Mouse (Mus musculus) heart, embryonic 12.5 days (tissue): ENCODE results near the gene Hoxa3. TPM values are rescaled to one million over a fixed set of nuclear protein-coding genes. Genes with fewer than 3 reads are reported as not detected.

Experiments used
- ATAC-seq: fragments of 200-750 bp; cut with Nextera tagmentation; 2 replicates; pipeline ENCODE4 v1.8.0; 2017; ENCODE audit warnings: moderate TSS enrichment, moderate library complexity; ENCODE audit not compliant: insufficient number of reproducible peaks, low FRiP score
- H3K27ac ChIP-seq: fragments of 300-500 bp; sonication (generic); 2 replicates; pipeline ENCODE4 v1.5.1; 2016; ENCODE audit warnings: mild to moderate bottlenecking, moderate library complexity; ENCODE audit not compliant: poor library complexity, severe bottlenecking
- H3K27me3 ChIP-seq: fragments of 300-500 bp; sonication (generic); replicated peaks from 2 replicates; pipeline ENCODE4 v1.6.1; 2016; ENCODE audit warnings: mild to moderate bottlenecking, moderate library complexity
- H3K36me3 ChIP-seq: fragments of 300-500 bp; sonication (generic); 2 replicates; pipeline ENCODE4 v1.6.1; 2016; ENCODE audit warnings: mild to moderate bottlenecking, moderate library complexity
- H3K4me1 ChIP-seq: fragments of 300-500 bp; sonication (generic); replicated peaks from 2 replicates; pipeline ENCODE4 v1.6.1; 2016; ENCODE audit warnings: mild to moderate bottlenecking
- H3K4me2 ChIP-seq: fragments of 300-500 bp; sonication (generic); 2 replicates; pipeline ENCODE4 v1.6.1; 2016; ENCODE audit warnings: mild to moderate bottlenecking, moderate library complexity
- H3K4me3 ChIP-seq: fragments of 300-500 bp; sonication (generic); 2 replicates; pipeline ENCODE4 v1.5.1; 2016; ENCODE audit warnings: mild to moderate bottlenecking
- H3K9ac ChIP-seq: fragments of 300-500 bp; sonication (generic); 2 replicates; pipeline ENCODE4 v1.6.1; 2016; ENCODE audit warnings: mild to moderate bottlenecking, moderate library complexity
- H3K9me3 ChIP-seq: fragments of 300-500 bp; sonication (generic); replicated peaks from 2 replicates; pipeline ENCODE4 v1.6.1; 2016; ENCODE audit warnings: mild to moderate bottlenecking, moderate library complexity
- WGBS: fragments of 180-500 bp; shearing (Covaris S2); methylation state at CpG from one replicate; pipeline ENCODE4 v1.1.7; 2016; 5-methylcytosine and 5-hydroxymethylcytosine counted together
- polyA plus RNA-seq: library from polyadenylated mRNA; unstranded; fragments of >200 nt; fragmentation: Nextera tagmentation; extraction: Ambion mirVana; gene quantifications from 2 replicates; pipeline ENCODE4 v1.2.1, GENCODE M21; 2016

Gene Hoxa3
- polyA plus RNA-seq, 1 experiment from 2014 or later = 0.80 TPM

DNA sequence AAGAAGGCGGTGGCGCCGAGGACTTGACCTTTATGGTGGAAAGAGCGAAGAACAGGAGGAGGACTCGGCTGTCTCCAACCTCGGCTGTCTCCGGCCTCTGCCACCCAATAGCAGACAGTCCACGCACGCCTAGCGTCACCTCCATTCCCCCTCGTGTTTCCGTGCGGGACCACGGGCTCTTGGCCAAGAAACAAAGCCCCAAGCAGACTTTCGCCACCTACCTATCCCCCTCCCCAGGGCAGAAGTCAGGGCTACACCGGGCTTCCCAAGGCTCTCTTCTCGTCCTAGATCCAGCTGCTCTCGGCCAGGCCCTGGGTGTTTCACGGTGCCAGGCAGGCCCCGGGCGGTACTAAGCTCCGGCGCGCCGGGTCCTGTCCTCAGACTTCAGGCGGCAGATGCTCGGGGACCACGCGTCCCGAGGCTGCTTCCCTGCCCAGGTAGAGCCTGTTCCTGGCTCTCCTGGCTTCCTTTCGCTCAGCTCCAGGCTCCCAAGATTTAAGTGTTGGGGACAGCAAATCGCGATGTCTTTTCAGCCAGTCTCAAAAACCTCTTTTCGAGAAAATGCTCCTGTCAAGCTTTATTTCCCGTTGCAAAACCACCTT, 39.7 kb upstream of the Hoxa3 start:
- H3K4me1 ChIP-seq = peaks cover 4% of the 10 kb centered on the region; the same call in 1 of the 2 replicates
- no peak overlapping the region for H3K27ac ChIP-seq
- no peak for ATAC-seq
- no peaks in the 10 kb centered on the region for H3K36me3 ChIP-seq
- H3K4me2 ChIP-seq = no peak overlapping the region
- H3K9me3 ChIP-seq = no peaks in the 10 kb centered on the region
- 0 out of 2 replicates have a peak overlapping the region, but pooled peaks have one; percentile 1 for H3K4me3 ChIP-seq
- under 1% methylated on average over 35 of the region's 35 CpGs for WGBS
- H3K9ac ChIP-seq = no peak overlapping the region
- H3K27me3 ChIP-seq = peaks cover 79% of the 10 kb centered on the region

DNA sequence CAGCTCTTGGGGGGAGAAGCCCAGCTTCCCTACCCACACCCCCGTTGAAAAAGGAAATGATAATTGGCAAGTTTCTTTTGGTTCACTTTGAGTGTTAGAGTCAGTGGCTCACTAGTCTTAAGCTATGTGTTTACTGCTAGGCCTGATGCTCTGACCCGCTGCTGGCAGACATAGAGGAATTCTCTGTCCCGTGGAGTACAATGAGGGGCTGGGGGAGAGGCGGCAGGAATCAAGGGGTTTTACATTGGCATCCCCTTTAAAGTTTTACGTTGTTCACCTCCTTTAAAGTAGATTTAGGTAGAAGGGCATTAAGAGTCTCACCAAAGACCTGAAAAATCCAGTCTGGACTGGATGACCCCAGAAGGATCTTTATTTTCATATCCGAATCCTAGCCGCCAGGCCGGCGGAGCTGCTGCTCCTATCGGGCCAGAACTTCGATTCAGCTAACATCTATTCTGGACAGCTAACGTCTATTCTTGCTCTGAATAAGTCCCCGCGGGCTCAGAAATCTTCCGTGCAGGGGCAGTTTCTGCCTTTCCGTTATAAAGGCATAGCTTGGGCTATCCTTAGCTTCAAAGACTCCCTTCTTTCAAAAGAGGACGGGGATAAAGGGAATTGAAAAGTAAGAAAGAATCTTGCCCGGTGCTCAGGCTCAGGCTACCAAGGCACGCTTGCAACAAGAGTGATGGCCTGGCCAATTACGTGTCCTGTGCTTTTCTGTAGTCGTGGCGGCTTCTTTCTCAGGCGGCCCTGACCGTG, 39.1 kb upstream of the Hoxa3 start:
- Histone ChIP-seq H3K36me3 (no peaks in the 10 kb centered on the region), H3K4me1 (peaks cover 4% of the 10 kb centered on the region; the same call in 1 of the 2 replicates), H3K27ac (no peak overlapping the region), H3K4me3 (no peak overlapping the region), H3K4me2 (no peak overlapping the region), H3K9me3 (no peaks in the 10 kb centered on the region), H3K9ac (no peak overlapping the region), H3K27me3 (peaks cover 83% of the 10 kb centered on the region)
- 2% methylated on average over 24 of the region's 24 CpGs for WGBS
- no peak for ATAC-seq

GRCm38 (mm10) chr6:52251177-52251879, 38.2 kb upstream of the Hoxa3 start:
- ATAC-seq = no peak
- H3K4me2 ChIP-seq = no peak overlapping the region
- no peaks in the 10 kb centered on the region for H3K9me3 ChIP-seq
- H3K36me3 ChIP-seq = no peaks in the 10 kb centered on the region
- WGBS = 10% methylated on average over 7 of the region's 7 CpGs
- H3K27me3 ChIP-seq = peaks cover 85% of the 10 kb centered on the region
- no peak overlapping the region for H3K27ac ChIP-seq
- H3K9ac ChIP-seq = no peak overlapping the region
- no peak overlapping the region for H3K4me3 ChIP-seq
- peaks cover 6% of the 10 kb centered on the region; the same call in 1 of the 2 replicates for H3K4me1 ChIP-seq

DNA sequence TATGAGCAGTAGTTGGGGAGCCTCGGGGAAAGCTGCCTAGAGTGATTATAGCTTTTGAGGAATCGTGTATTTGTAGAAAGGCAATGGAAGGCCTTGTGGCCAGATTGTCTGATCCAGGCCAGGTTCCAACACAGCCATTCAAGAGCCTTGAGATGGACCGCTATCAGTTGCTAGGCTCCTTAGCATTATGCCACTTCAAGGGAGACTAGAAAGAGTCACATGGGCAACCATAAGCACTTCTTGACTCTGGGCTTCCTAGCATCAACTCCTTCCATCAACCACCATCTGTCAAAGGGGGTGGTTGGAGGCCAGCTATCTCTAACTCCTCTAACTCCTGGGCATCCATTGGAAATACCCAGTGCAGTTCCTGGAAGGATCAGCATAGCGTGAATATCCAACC, 36.7 kb upstream of the Hoxa3 start:
- Histone ChIP-seq H3K4me3 (no peak overlapping the region), H3K36me3 (no peaks in the 10 kb centered on the region), H3K27me3 (peaks cover 92% of the 10 kb centered on the region), H3K4me1 (peaks cover 11% of the 10 kb centered on the region; the same call in 1 of the 2 replicates), H3K9me3 (no peaks in the 10 kb centered on the region), H3K9ac (no peak overlapping the region), H3K27ac (no peak overlapping the region), H3K4me2 (no peak overlapping the region)
- 1% methylated on average over 4 of the region's 4 CpGs for WGBS
- no peak for ATAC-seq

DNA sequence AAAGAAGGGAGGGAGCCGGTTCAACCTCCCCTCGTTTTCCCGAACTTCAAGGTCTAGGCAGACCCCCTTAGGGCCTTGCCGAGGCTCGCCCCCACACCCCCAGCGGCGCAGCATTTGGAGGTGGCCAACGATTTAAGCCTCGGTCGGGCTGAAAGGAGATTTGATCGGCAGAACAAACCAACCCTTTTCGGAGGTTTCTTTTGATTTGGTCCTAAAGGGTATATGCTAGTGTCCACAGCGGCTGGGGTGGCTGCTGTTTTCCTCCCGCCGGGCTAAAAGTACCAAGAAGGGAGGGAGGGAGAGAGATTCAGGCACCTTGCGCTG, 36.2 kb upstream of the Hoxa3 start:
- Histone ChIP-seq H3K9ac (no peak overlapping the region), H3K4me3 (no peak overlapping the region), H3K27ac (no peak overlapping the region)

DNA sequence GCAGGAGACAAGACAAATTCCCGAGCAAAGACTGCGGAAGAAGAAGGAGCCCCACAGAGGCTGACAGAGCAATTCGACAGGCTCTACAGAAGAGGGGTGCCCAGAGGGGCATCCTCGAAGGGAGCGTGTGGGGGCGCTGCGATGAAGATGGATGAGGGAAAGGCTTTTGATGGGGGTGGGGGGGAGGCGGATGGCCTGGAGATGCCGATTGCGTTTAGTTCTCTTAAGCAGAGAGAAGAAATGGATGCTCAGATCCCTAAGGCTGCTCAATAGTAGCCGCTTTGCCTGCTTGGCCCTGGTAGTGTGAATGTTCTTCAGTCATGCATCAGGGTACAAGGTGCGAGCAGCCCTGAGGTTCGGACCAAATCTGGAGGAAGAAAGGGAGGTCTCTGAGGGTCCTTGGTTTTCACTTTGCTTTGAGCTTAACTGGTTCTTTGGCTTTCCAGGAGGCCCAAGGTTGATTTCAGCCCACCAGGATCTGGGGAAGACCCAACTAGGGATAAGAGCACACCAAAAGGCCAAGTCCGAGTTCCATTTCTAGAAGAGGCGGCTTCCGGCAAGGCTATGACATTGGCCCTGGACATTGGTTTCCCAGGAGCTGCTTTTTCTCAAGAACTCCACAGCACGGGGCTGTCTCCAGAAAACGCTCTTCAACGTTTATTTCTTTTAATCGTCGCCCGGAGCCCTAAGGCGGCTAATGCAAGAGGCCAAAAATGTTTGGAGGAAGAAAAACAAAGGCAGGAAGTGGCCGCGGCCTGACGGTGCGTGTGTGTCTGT, 35.7 kb upstream of the Hoxa3 start:
- Histone ChIP-seq H3K4me1 (peaks cover 12% of the 10 kb centered on the region; the same call in 1 of the 2 replicates), H3K27me3 (peaks cover 95% of the 10 kb centered on the region), H3K9ac (no peak overlapping the region), H3K27ac (no peak overlapping the region), H3K4me2 (no peak overlapping the region; the same call in 1 of the 2 replicates), H3K9me3 (no peaks in the 10 kb centered on the region), H3K36me3 (no peaks in the 10 kb centered on the region), H3K4me3 (no peak overlapping the region)
- ATAC-seq = no peak
- WGBS = under 1% methylated on average over 27 of the region's 27 CpGs

More for the DNA sequence above, 36.2 kb upstream of the Hoxa3 start:
- peaks cover 95% of the 10 kb centered on the region for H3K27me3 ChIP-seq
- H3K4me2 ChIP-seq = no peak overlapping the region; the same call in 1 of the 2 replicates
- H3K9me3 ChIP-seq = no peaks in the 10 kb centered on the region
- H3K36me3 ChIP-seq = no peaks in the 10 kb centered on the region
- H3K4me1 ChIP-seq = peaks cover 12% of the 10 kb centered on the region; the same call in 1 of the 2 replicates
- WGBS = 1% methylated on average over 16 of the region's 16 CpGs
- no peak for ATAC-seq

DNA sequence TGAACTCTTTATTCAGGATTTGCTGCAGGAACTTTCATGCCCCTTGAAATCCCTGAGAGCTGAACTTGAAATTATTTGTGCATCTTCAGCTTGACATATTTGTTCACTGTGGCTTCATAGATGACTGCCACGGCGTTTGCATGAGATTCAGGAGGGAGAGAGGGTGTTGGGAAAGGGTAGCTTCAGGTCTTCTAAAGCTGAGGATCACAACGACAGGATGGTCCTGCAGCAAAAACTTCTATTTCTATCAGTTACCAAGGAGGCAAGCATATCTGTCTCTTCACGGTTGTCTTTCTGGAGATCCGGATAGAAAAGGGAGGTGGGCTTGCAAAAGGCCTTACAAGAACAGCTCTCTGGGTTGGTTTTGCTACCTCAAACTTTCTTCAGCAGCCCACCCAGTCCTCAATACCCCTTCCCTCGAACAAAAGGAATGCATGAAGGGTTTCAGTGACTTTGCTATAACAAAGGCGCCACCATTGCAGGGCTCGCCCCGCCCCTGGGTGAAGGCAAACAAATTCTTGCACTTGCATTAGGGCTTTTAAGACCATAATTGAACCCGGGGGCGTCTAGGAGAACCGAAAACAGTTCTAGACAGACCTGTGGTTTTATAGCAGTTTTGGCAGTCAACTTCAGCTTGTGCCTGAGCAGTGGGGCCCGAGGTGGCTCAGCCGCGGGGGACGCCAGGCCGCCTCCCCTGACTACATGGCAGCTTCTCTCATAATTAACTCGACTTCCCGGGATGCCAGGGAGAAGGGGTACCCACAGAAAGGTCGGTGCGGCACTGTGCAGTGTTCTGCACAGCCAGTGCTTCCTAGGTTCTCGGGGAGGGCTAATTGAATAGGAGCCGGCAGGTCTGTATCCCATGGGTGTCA, 34.9 kb upstream of the Hoxa3 start:
- no peak for ATAC-seq
- no peaks in the 10 kb centered on the region for H3K36me3 ChIP-seq
- 1% methylated on average over 23 of the region's 23 CpGs for WGBS
- no peak overlapping the region for H3K4me2 ChIP-seq
- 0 out of 2 replicates have a peak, but pooled peaks cover 8% of the 10 kb centered on the region for H3K4me1 ChIP-seq
- H3K9ac ChIP-seq = no peak overlapping the region
- no peaks in the 10 kb centered on the region for H3K9me3 ChIP-seq
- peaks cover 96% of the 10 kb centered on the region for H3K27me3 ChIP-seq
- no peak overlapping the region for H3K27ac ChIP-seq
- no peak overlapping the region for H3K4me3 ChIP-seq

GRCm38 (mm10) chr6:52246916-52247315, 33.8 kb upstream of the Hoxa3 start:
- H3K27me3 ChIP-seq = peaks cover 96% of the 10 kb centered on the region
- no peaks in the 10 kb centered on the region for H3K9me3 ChIP-seq
- H3K4me3 ChIP-seq = no peak overlapping the region
- H3K4me1 ChIP-seq = 0 out of 2 replicates have a peak, but pooled peaks cover 8% of the 10 kb centered on the region
- no peak overlapping the region for H3K4me2 ChIP-seq
- WGBS = 4% methylated on average over 3 of the region's 3 CpGs
- no peak overlapping the region for H3K9ac ChIP-seq
- no peaks in the 10 kb centered on the region for H3K36me3 ChIP-seq
- no peak for ATAC-seq
- H3K27ac ChIP-seq = no peak overlapping the region

GRCm38 (mm10) chr6:52246403-52246803, 33.3 kb upstream of the Hoxa3 start:
- Histone ChIP-seq H3K27ac (no peak overlapping the region), H3K36me3 (no peaks in the 10 kb centered on the region), H3K4me2 (no peak overlapping the region), H3K4me1 (0 out of 2 replicates have a peak, but pooled peaks cover 8% of the 10 kb centered on the region), H3K4me3 (no peak overlapping the region), H3K9ac (no peak overlapping the region), H3K9me3 (no peaks in the 10 kb centered on the region), H3K27me3 (peaks cover 96% of the 10 kb centered on the region)
- WGBS = under 1% methylated on average over 26 of the region's 26 CpGs
- ATAC-seq = no peak

GRCm38 (mm10) chr6:52245757-52246142, 32.6 kb upstream of the Hoxa3 start, which contains the start of gene Hoxa11:
Hoxa11 (minus strand) TSS chr6:52245810.
- WGBS = under 1% methylated on average over 20 of the region's 20 CpGs
- peaks cover 96% of the 10 kb centered on the region for H3K27me3 ChIP-seq
- no peak within 1 kb of the TSS for H3K27ac ChIP-seq
- H3K36me3 ChIP-seq = no peaks in the 10 kb centered on the region
- H3K4me2 ChIP-seq = peak within 1 kb of the TSS; percentile 42
- H3K4me1 ChIP-seq = 0 out of 2 replicates have a peak, but pooled peaks cover 8% of the 10 kb centered on the region
- ATAC-seq = no peak
- no peak within 1 kb of the TSS for H3K9ac ChIP-seq
- peak within 1 kb of the TSS; percentile 16 for H3K4me3 ChIP-seq
- H3K9me3 ChIP-seq = no peaks in the 10 kb centered on the region
